Mouse (Mus musculus): Measurements from ENCODE around the gene Wipf3. TPM values are rescaled to one million over a fixed set of nuclear protein-coding genes. Genes with fewer than 3 reads are reported as not detected.

The Wipf3 gene
- polyA plus RNA-seq, 1 experiment from 2014 or later, result 0.72 TPM

GRCm38 (mm10) chr6:54435663-54436062, 6.3 kb downstream of the Wipf3 start:
- no peaks in the 10 kb centered on the region for H3K9me3 ChIP-seq
- H3K27me3 ChIP-seq (ENCODE audit: poor library complexity, severe bottlenecking), result peaks cover 25% of the 10 kb centered on the region
- no peak for DNase-seq (ENCODE audit: extremely low spot score, low spot score)
- H3K36me3 ChIP-seq (replicated peaks), result no peaks in the 10 kb centered on the region
- H3K4me3 ChIP-seq, result no peak overlapping the region
- 0 out of 2 replicates have a peak overlapping the region, but pooled peaks have one; percentile 25 for H3K27ac ChIP-seq
- H3K4me1 ChIP-seq, result peaks cover 46% of the 10 kb centered on the region
- 29% methylated on average over 7 of the region's 7 CpGs for WGBS

- Histone ChIP-seq H3K27me3 (ENCODE audit: poor library complexity, severe bottlenecking) (peaks cover 18% of the 10 kb centered on the region), H3K27ac (no peak overlapping the region), H3K4me3 (no peak overlapping the region), H3K36me3 (replicated peaks) (no peaks in the 10 kb centered on the region), H3K9me3 (no peaks in the 10 kb centered on the region), H3K4me1 (peaks cover 46% of the 10 kb centered on the region)
- DNase-seq (ENCODE audit: extremely low spot score, low spot score), result no peak
- 77% methylated on average over 5 of the region's 5 CpGs for WGBS
These were observed 6.9 kb downstream of the Wipf3 start for GRCm38 (mm10) chr6:54436286-54436685.

GRCm38 (mm10) chr6:54438510-54438909, 9.1 kb downstream of the Wipf3 start:
- no peak for DNase-seq (ENCODE audit: extremely low spot score, low spot score)
- H3K9me3 ChIP-seq, result no peaks in the 10 kb centered on the region
- no peaks in the 10 kb centered on the region for H3K27me3 ChIP-seq (ENCODE audit: poor library complexity, severe bottlenecking)
- WGBS, result 88% methylated on average over 4 of the region's 4 CpGs
- peaks cover 28% of the 10 kb centered on the region for H3K4me1 ChIP-seq
- H3K36me3 ChIP-seq (replicated peaks), result no peaks in the 10 kb centered on the region
- H3K27ac ChIP-seq, result no peak overlapping the region
- H3K4me3 ChIP-seq, result no peak overlapping the region

DNA sequence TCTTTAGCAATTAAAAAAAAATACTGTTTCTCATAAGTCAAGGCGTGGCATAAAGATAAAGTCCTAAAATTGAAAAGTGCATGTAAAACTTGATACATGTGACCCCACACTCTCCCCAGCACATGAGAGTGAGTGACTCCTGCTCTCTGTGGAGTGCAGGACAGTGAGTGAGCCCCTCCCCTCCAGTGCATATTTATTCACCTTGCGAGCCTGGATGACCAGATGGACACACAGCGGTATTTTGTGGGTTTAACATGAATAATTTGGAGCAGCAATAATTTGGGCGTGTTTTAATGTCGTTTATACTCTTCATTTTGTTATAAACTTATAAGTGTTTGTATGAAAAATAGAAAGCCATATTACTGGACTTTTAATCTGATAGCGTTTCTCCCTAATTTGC, 11.3 kb downstream of the Wipf3 start:
- Histone ChIP-seq H3K27me3 (ENCODE audit: poor library complexity, severe bottlenecking) (no peaks in the 10 kb centered on the region), H3K4me1 (peaks cover 14% of the 10 kb centered on the region), H3K36me3 (replicated peaks) (no peaks in the 10 kb centered on the region), H3K27ac (no peak overlapping the region), H3K4me3 (no peak overlapping the region), H3K9me3 (no peaks in the 10 kb centered on the region)
- WGBS, result 93% methylated on average over 6 of the region's 6 CpGs
- DNase-seq (ENCODE audit: extremely low spot score, low spot score), result no peak

- Histone ChIP-seq H3K36me3 (replicated peaks) (no peaks in the 10 kb centered on the region), H3K4me1 (peaks cover 8% of the 10 kb centered on the region; the same call in 1 of the 2 replicates), H3K4me3 (no peak overlapping the region), H3K9me3 (no peaks in the 10 kb centered on the region), H3K27me3 (ENCODE audit: poor library complexity, severe bottlenecking) (no peaks in the 10 kb centered on the region), H3K27ac (no peak overlapping the region)
- DNase-seq (ENCODE audit: extremely low spot score, low spot score), result no peak
- 81% methylated on average over 4 of the region's 4 CpGs for WGBS
These were observed 14.3 kb downstream of the Wipf3 start for GRCm38 (mm10) chr6:54443657-54444056.

GRCm38 (mm10) chr6:54444086-54444485, 14.7 kb downstream of the Wipf3 start:
- H3K27me3 ChIP-seq (ENCODE audit: poor library complexity, severe bottlenecking), result no peaks in the 10 kb centered on the region
- H3K27ac ChIP-seq, result no peak overlapping the region
- 83% methylated on average over 7 of the region's 7 CpGs for WGBS
- H3K4me3 ChIP-seq, result no peak overlapping the region
- H3K9me3 ChIP-seq, result no peaks in the 10 kb centered on the region
- DNase-seq (ENCODE audit: extremely low spot score, low spot score), result no peak
- no peaks in the 10 kb centered on the region for H3K36me3 ChIP-seq (replicated peaks)
- H3K4me1 ChIP-seq, result peaks cover 9% of the 10 kb centered on the region; the same call in 1 of the 2 replicates

DNA sequence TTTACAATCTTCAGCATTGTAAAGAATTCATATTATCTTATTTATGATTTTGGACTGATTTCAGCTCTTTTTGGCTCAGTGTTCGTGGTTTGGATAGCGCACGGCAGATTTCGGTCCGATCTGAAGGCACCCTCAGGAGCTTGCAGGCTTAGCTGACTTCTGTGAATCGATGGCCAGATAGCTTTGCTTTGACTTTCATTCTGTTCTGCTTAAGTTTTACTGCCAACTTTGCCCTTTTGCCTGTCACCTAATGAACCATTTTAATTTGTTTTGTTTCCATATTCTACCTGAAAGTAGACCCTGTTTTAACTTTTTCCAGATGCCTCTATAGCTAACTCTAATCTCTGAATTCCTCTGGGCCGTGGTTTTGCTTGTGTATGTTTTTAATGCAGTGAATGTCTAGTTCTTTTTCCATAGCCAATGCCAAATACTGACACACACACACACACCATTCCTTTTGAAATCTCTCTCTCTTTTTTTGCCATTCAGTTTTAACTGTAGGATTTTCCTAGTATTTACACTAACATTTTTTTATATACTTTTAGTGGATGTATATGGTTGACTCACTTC, 15.9 kb downstream of the Wipf3 start:
- no peak overlapping the region for H3K27ac ChIP-seq

DNA sequence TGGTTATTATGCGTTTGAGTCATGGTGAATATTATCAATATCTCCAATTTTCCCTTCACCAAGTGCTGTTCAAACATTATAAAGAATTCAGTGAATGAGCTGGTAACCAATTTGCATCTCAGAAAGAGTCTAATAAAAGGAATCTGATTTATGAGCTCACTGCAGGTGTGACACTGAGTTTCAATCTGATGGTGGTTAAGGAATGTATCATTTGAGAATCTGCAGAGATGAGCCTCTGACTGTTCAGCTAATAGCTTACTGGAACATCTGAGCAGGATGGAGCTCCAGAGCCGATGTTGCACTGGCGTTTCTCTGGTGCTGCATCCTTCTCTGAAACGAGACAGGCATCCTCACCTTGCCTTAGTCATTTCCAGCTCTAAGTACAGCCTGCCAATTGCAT, 17.9 kb downstream of the Wipf3 start:
- no peaks in the 10 kb centered on the region for H3K9me3 ChIP-seq
- peaks cover 26% of the 10 kb centered on the region for H3K4me1 ChIP-seq
- no peak for DNase-seq (ENCODE audit: extremely low spot score, low spot score)
- no peaks in the 10 kb centered on the region for H3K27me3 ChIP-seq (ENCODE audit: poor library complexity, severe bottlenecking)
- H3K27ac ChIP-seq, result no peak overlapping the region
- H3K36me3 ChIP-seq (replicated peaks), result no peaks in the 10 kb centered on the region
- 85% methylated on average over 4 of the region's 4 CpGs for WGBS
- H3K4me3 ChIP-seq, result no peak overlapping the region

More for the DNA sequence above, 15.9 kb downstream of the Wipf3 start:
- H3K9me3 ChIP-seq, result no peaks in the 10 kb centered on the region
- WGBS, result 85% methylated on average over 7 of the region's 7 CpGs
- no peaks in the 10 kb centered on the region for H3K27me3 ChIP-seq (ENCODE audit: poor library complexity, severe bottlenecking)
- H3K36me3 ChIP-seq (replicated peaks), result no peaks in the 10 kb centered on the region
- no peak for DNase-seq (ENCODE audit: extremely low spot score, low spot score)
- H3K4me3 ChIP-seq, result no peak overlapping the region
- H3K4me1 ChIP-seq, result peaks cover 16% of the 10 kb centered on the region

- no peak overlapping the region for H3K4me3 ChIP-seq
- peaks cover 8% of the 10 kb centered on the region for H3K4me1 ChIP-seq
- 82% methylated on average over 7 of the region's 7 CpGs for WGBS
- peaks cover 4% of the 10 kb centered on the region; the same call in 1 of the 2 replicates for H3K27me3 ChIP-seq (ENCODE audit: poor library complexity, severe bottlenecking)
- H3K27ac ChIP-seq, result no peak overlapping the region
- no peaks in the 10 kb centered on the region for H3K36me3 ChIP-seq (replicated peaks)
- no peak for DNase-seq (ENCODE audit: extremely low spot score, low spot score)
- H3K9me3 ChIP-seq, result no peaks in the 10 kb centered on the region
These were observed 30.3 kb downstream of the Wipf3 start for GRCm38 (mm10) chr6:54459661-54460060.

DNA sequence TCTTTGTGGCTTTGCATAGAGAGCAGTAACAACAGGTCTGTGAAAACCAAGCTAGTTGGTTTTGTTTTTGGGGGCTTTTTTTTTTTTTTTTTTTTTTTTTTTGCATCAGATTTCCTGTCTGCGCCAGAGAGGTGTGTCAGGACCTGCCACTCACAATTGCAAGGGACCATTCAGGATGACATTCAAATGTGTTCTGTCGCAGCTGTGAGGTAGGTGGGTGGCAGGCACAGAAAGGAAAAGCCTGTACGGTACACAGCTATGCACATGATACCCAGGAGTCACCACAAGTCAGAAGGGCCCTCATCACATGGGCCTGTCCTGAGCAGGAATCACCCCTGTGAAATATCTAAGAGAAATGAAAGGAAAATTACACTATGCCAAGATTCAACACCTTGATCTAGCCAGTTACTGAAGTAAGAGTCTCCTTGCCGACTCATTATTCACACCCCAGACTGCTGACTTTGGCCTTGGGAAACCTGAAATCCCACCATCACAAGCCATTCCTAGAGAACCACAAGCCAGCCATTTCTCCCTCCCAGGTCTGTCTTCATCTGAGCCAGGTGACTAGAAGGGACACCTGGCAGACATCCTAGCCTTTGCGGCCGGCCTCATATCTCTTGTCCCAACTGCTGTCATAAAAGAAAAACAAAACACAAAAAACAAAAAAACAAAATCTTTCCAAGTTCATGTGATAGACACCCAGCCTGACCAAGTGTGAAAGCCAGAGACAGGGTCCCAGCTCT, 30.9 kb downstream of the Wipf3 start:
- H3K4me3 ChIP-seq, result no peak overlapping the region
- H3K9me3 ChIP-seq, result no peaks in the 10 kb centered on the region
- no peaks in the 10 kb centered on the region for H3K36me3 ChIP-seq (replicated peaks)
- DNase-seq (ENCODE audit: extremely low spot score, low spot score), result no peak
- WGBS, result 88% methylated on average over 6 of the region's 6 CpGs
- peaks cover 4% of the 10 kb centered on the region; the same call in 1 of the 2 replicates for H3K27me3 ChIP-seq (ENCODE audit: poor library complexity, severe bottlenecking)
- no peak overlapping the region for H3K27ac ChIP-seq
- H3K4me1 ChIP-seq, result peaks cover 8% of the 10 kb centered on the region

GRCm38 (mm10) chr6:54460915-54461671, 31.7 kb downstream of the Wipf3 start:
- Histone ChIP-seq H3K27me3 (ENCODE audit: poor library complexity, severe bottlenecking) (peaks cover 4% of the 10 kb centered on the region; the same call in 1 of the 2 replicates), H3K36me3 (replicated peaks) (no peaks in the 10 kb centered on the region), H3K27ac (no peak overlapping the region), H3K4me1 (peaks cover 8% of the 10 kb centered on the region), H3K9me3 (no peaks in the 10 kb centered on the region), H3K4me3 (no peak overlapping the region)
- WGBS, result 84% methylated on average over 13 of the region's 13 CpGs
- no peak for DNase-seq (ENCODE audit: extremely low spot score, low spot score)

DNA sequence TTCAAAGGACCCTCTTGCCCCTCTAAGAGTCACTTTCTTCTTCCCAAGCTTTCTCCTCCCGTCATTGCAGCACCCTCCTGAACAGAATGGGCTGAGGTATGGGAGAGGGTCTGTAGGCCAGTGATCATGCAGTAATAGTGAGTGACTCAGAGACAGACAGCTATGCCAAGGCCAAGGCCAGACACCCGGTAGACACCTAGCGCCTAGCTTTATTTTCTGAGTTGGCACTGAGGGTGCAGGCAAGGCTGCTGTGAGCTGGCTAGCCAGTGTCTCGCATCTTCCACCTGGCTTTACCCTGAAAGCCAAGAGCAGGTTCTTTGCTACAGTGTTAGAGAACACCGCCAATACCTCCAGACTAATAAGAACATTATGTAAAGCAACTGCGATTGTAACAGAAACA, 33.4 kb downstream of the Wipf3 start:
- no peak overlapping the region for H3K4me3 ChIP-seq
- WGBS, result 85% methylated on average over 6 of the region's 6 CpGs
- no peak overlapping the region for H3K27ac ChIP-seq
- no peak for DNase-seq (ENCODE audit: extremely low spot score, low spot score)
- H3K9me3 ChIP-seq, result no peaks in the 10 kb centered on the region
- H3K27me3 ChIP-seq (ENCODE audit: poor library complexity, severe bottlenecking), result peaks cover 4% of the 10 kb centered on the region; the same call in 1 of the 2 replicates
- H3K4me1 ChIP-seq, result peaks cover 8% of the 10 kb centered on the region
- no peaks in the 10 kb centered on the region for H3K36me3 ChIP-seq (replicated peaks)
